In genomic region chr12:24831153-24831963, GRCm38 (mm10) we compare ENCODE assay signal across 8 mouse cellular contexts. TPM values are rescaled to one million over a fixed set of nuclear protein-coding genes. Genes with fewer than 3 reads are reported as not detected.
A peak's percentile ranks its signal among the peaks of the same experiment; 100 is the strongest.
DNase-seq lines count a peak whose midpoint lies in the region; ATAC-seq and TF ChIP-seq lines count a peak whose summit lies in the region.

No protein-coding gene starts in this region.

- WGBS in forebrain, embryonic 11.5 days, result under 1% methylated on average over 94 of the region's 95 CpGs
- WGBS in heart, embryonic 16.5 days, result under 1% methylated on average over 84 of the region's 95 CpGs
- WGBS in liver, embryonic 16.5 days (ENCODE audit: insufficient replicate concordance), result under 1% methylated on average over 82 of the region's 95 CpGs

- DNase-seq in c-Kit-positive CD71-positive TER-119-negative erythroid progenitor cells, embryonic 14.5 days (ENCODE audit: low read depth), result peak; percentile 52
- peak; percentile 99 for DNase-seq in forebrain, embryonic 11.5 days (ENCODE audit: low spot score)
- peak; percentile 80 to 93 for DNase-seq in kidney, postnatal 25 days
- DNase-seq in testis, postnatal 14 days (ENCODE audit: low spot score), result peak; percentile 95

- H3K36me3 ChIP-seq in E14TG2a.4 (ENCODE audit: insufficient read depth, low read length), result no peaks in the 10 kb centered on the region
- H3K36me3 ChIP-seq in forebrain, embryonic 11.5 days (ENCODE audit: control insufficient read depth, insufficient read depth, low read length), result no peaks in the 10 kb centered on the region
- H3K36me3 ChIP-seq in heart, embryonic 16.5 days (ENCODE audit: control insufficient read depth, insufficient read depth), result no peaks in the 10 kb centered on the region
- H3K36me3 ChIP-seq in liver, embryonic 16.5 days (ENCODE audit: control insufficient read depth, insufficient read depth), result no peaks in the 10 kb centered on the region

- H3K9ac ChIP-seq in forebrain, embryonic 11.5 days (ENCODE audit: low read length), result peak overlapping the region; percentile 99
- H3K9ac ChIP-seq in heart, embryonic 16.5 days (ENCODE audit: low read length), result peak overlapping the region; percentile 94
- H3K9ac ChIP-seq in liver, embryonic 16.5 days (ENCODE audit: low read depth, low read length), result peak overlapping the region; percentile 72

- peak overlapping the region; percentile 93 for H3K4me3 ChIP-seq in E14TG2a.4 (replicated peaks; ENCODE audit: low read length)
- peak overlapping the region; percentile 87 for H3K4me3 ChIP-seq in forebrain, embryonic 11.5 days (ENCODE audit: low read depth, low read length)
- H3K4me3 ChIP-seq in heart, embryonic 16.5 days (ENCODE audit: low read length), result peak overlapping the region; percentile 81
- H3K4me3 ChIP-seq in liver, embryonic 16.5 days (ENCODE audit: low read depth, low read length), result peak overlapping the region; percentile 83

- H3K4me1 ChIP-seq in E14TG2a.4 (replicated peaks; ENCODE audit: low read depth, low read length), result peaks cover 38% of the 10 kb centered on the region
- peaks cover 7% of the 10 kb centered on the region; the same call in 1 of the 2 replicates for H3K4me1 ChIP-seq in forebrain, embryonic 11.5 days (replicated peaks; ENCODE audit: control insufficient read depth, insufficient read depth, low read length)
- peaks cover 20% of the 10 kb centered on the region for H3K4me1 ChIP-seq in heart, embryonic 16.5 days (ENCODE audit: control insufficient read depth, insufficient read depth, low read length)
- peaks cover 14% of the 10 kb centered on the region for H3K4me1 ChIP-seq in liver, embryonic 16.5 days (ENCODE audit: control insufficient read depth, low read depth, low read length)

- no peaks in the 10 kb centered on the region for H3K9me3 ChIP-seq in E14TG2a.4 (ENCODE audit: low read length)
- no peaks in the 10 kb centered on the region for H3K9me3 ChIP-seq in forebrain, embryonic 11.5 days (ENCODE audit: control insufficient read depth, low read length)
- no peaks in the 10 kb centered on the region for H3K9me3 ChIP-seq in heart, embryonic 16.5 days (replicated peaks; ENCODE audit: control insufficient read depth, low read length)
- H3K9me3 ChIP-seq in liver, embryonic 16.5 days (replicated peaks; ENCODE audit: control insufficient read depth, low read length), result no peaks in the 10 kb centered on the region

- TF ChIP-seq CTCF in E14TG2a.4 (conservative IDR thresholded peaks at IDR 0.05; ENCODE audit: low read length), result no peak

- H3K27ac ChIP-seq in forebrain, embryonic 11.5 days (ENCODE audit: low read depth, low read length), result peak overlapping the region; percentile 97
- peak overlapping the region; percentile 92 for H3K27ac ChIP-seq in heart, embryonic 16.5 days (ENCODE audit: low read length)
- no peak overlapping the region; the same call in 1 of the 2 replicates for H3K27ac ChIP-seq in liver, embryonic 16.5 days (ENCODE audit: low read length)

- peak overlapping the region; percentile 73 for H3K4me2 ChIP-seq in forebrain, embryonic 11.5 days (ENCODE audit: low read depth, low read length, severe bottlenecking)
- peak overlapping the region; percentile 72 for H3K4me2 ChIP-seq in heart, embryonic 16.5 days (ENCODE audit: low read depth, low read length)
- peak overlapping the region; percentile 100 for H3K4me2 ChIP-seq in liver, embryonic 16.5 days (ENCODE audit: low read depth, low read length)

- ATAC-seq in forebrain, embryonic 11.5 days (replicated peaks; ENCODE audit: low FRiP score), result peak; percentile 99
- ATAC-seq in heart, embryonic 16.5 days (replicated peaks; ENCODE audit: extremely low read depth, insufficient read depth, low FRiP score), result peak; percentile 97
- ATAC-seq in liver, embryonic 16.5 days (ENCODE audit: low read depth), result peak; percentile 86
- ATAC-seq in neutrophil, adult 5-6 weeks (ENCODE audit: extremely low read depth, insufficient number of reproducible peaks, low FRiP score, poor library complexity, severe bottlenecking), result 0 out of 2 replicates have a peak, but pooled peaks have one; percentile 9

- peaks cover 9% of the 10 kb centered on the region for H3K27me3 ChIP-seq in E14TG2a.4 (ENCODE audit: insufficient read depth, low read length)
- no peaks in the 10 kb centered on the region for H3K27me3 ChIP-seq in forebrain, embryonic 11.5 days (ENCODE audit: control insufficient read depth, insufficient read depth, low read length)
- no peaks in the 10 kb centered on the region for H3K27me3 ChIP-seq in heart, embryonic 16.5 days (ENCODE audit: control insufficient read depth, insufficient read depth, low read length)
- peaks cover 17% of the 10 kb centered on the region for H3K27me3 ChIP-seq in liver, embryonic 16.5 days (ENCODE audit: control insufficient read depth, insufficient read depth, low read depth, low read length)

RNA-seq across cellular contexts. Expression of gene Mboat2, which starts 0.7 kb away (rescaled TPM):
- 55.7 and 59.3 TPM in 2 replicates for polyA plus RNA-seq in forebrain, embryonic 11.5 days (2014; fragmentation: Nextera tagmentation; extraction: Ambion mirVana)
- 28.8 and 29.9 TPM in 2 replicates for polyA plus RNA-seq in heart, embryonic 16.5 days (2015; fragmentation: Nextera tagmentation; extraction: Ambion mirVana)
- polyA plus RNA-seq in liver, embryonic 16.5 days (2015; fragmentation: Nextera tagmentation; extraction: Ambion mirVana), result 2.8 and 3.9 TPM in 2 replicates
- 0.23 and 5.9 TPM in 2 replicates for total RNA-seq in neutrophil, adult 5-6 weeks (2017)

Comparison
In these comparisons a context has a peak if more than half of its experiments do, and no peak if none do; other contexts are left out.
1. ATAC-seq: peak in every context shown above with its lines; median percentile 99 in forebrain, embryonic 11.5 days; 97 in heart, embryonic 16.5 days; 86 in liver, embryonic 16.5 days; 9 in neutrophil, adult 5-6 weeks.